Mouse (Mus musculus): ENCODE results near the gene Sox2. TPM values are rescaled to one million over a fixed set of nuclear protein-coding genes. Genes with fewer than 3 reads are reported as not detected.

Gene Sox2
- total and polyA plus RNA-seq, 3 experiments: not detected

DNA sequence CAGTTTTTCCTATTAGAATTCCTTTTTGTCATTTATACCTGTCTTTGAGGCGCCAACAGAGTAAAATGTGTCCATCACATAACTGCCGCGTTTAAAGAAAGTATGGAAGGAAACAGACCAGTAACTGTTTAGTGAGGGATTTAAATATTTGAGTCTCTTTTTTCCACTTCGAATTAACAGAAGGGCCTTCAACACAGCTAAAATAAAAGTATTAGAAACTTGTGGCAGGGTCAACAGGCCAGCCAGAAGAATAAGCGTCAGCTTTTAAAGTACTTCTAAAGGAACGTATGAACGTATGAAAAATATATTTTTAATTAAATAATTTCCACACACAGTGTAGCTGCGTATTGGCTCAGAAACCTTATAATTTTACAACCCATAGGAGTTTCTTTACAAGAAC, 9.9 kb upstream of the Sox2 start:
- no peaks in the 10 kb centered on the region for H3K79me2 ChIP-seq (ENCODE audit: control insufficient read depth, insufficient read depth, low read length, poor library complexity)
- no peak overlapping the region for H3K4me3 ChIP-seq (ENCODE audit: control insufficient read depth in 1 of 2, insufficient read depth in 1 of 2, low read depth in 2 of 2, low read length in 2 of 2)
- H3K27ac ChIP-seq (ENCODE audit: control insufficient read depth, low read depth, low read length): no peak overlapping the region
- H3K36me3 ChIP-seq (ENCODE audit: control insufficient read depth in 1 of 2, insufficient read depth in 2 of 2, low read length in 2 of 2): no peaks in the 10 kb centered on the region
- TF ChIP-seq MAZ (IDR thresholded peaks at IDR 0.05; ENCODE audit: low read depth, low read length): no peak
- TF ChIP-seq CTCF (IDR thresholded peaks at IDR 0.05 in 2 of 3, conservative IDR thresholded peaks at IDR 0.05 in 1 of 3; ENCODE audit: control insufficient read depth in 1 of 3, insufficient read depth in 1 of 3, low read depth in 2 of 3, low read length in 3 of 3, poor library complexity in 1 of 3, severe bottlenecking in 1 of 3): no peak
- no peak for TF ChIP-seq MAX (IDR thresholded peaks at IDR 0.05; ENCODE audit: low read length)
- no peak for TF ChIP-seq E2F4 (IDR thresholded peaks at IDR 0.05; ENCODE audit: borderline replicate concordance, low read depth, low read length)
- no peak for TF ChIP-seq MAFK (IDR thresholded peaks at IDR 0.05; ENCODE audit: borderline replicate concordance, low read depth, low read length)
- TF ChIP-seq MYB (IDR thresholded peaks at IDR 0.05; ENCODE audit: low read depth, low read length): no peak
- TF ChIP-seq UBTF (IDR thresholded peaks at IDR 0.05; ENCODE audit: borderline replicate concordance, insufficient read depth, low read depth, low read length): no peak
- TF ChIP-seq MYC (IDR thresholded peaks at IDR 0.05; ENCODE audit: low read depth, low read length): no peak
- no peak for TF ChIP-seq RAD21 (IDR thresholded peaks at IDR 0.05; ENCODE audit: low read depth, low read length)
- no peaks in the 10 kb centered on the region for H3K4me1 ChIP-seq (ENCODE audit: control insufficient read depth in 1 of 2, insufficient read depth in 2 of 2, low read length in 2 of 2)
- H3K9ac ChIP-seq (ENCODE audit: control insufficient read depth, low read depth, low read length, poor library complexity, severe bottlenecking): no peak overlapping the region
- no peaks in the 10 kb centered on the region for H3K27me3 ChIP-seq (ENCODE audit: control insufficient read depth in 1 of 2, insufficient read depth in 2 of 2, low read length in 2 of 2)
- DNase-seq (ENCODE audit: low read depth, low spot score): no peak
- H3K9me3 ChIP-seq (replicated peaks; ENCODE audit: insufficient read depth, low read length): no peaks in the 10 kb centered on the region

DNA sequence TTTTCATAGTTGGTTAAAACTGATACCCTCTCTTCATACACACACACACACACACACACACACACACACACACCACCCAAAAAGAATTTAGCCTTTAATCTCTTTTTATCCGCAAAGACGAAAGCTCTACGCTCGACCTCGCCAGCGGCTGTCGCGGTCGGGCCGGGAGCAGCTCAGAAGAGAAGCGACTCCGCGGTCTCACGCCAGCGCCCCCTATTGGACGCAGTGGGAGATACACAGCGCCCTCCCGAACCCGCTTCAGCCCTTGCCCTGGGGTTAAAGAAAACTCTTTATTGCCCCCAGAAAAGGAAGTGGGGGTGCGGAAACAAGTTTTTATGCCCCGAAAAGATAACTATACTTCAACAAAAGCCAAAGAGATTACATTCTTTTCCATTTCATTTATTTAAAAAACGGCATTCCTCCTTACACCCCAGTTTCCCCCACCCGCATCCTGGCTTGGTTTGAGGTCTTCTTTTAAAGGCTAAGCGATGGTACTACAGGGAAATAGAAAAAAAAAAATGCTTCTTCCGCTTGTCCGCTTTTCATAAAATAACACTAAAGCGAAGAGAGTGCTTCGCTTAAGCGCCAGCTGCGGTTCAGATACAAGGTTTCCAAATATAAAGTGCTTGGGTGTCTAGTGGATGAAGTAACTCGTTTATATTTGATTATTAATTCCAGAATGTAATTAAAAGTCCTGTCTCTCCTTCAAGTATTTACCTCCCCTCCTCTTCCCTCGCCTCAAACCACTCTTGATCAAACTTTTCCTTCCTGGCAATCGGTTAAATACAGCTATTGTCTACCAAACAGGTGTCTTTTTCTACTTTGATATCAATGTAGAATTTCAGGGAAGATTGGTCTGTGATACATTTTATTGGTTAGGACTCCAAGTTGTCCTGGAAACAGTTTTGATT, 9.3 kb upstream of the Sox2 start:
- H3K9ac ChIP-seq (ENCODE audit: control insufficient read depth, low read depth, low read length, poor library complexity, severe bottlenecking): no peak overlapping the region
- no peaks in the 10 kb centered on the region for H3K79me2 ChIP-seq (ENCODE audit: control insufficient read depth, insufficient read depth, low read length, poor library complexity)
- H3K27ac ChIP-seq (ENCODE audit: control insufficient read depth, low read depth, low read length): no peak overlapping the region
- no peaks in the 10 kb centered on the region for H3K4me1 ChIP-seq (ENCODE audit: control insufficient read depth in 1 of 2, insufficient read depth in 2 of 2, low read length in 2 of 2)
- no peak for DNase-seq (ENCODE audit: low read depth, low spot score)
- no peaks in the 10 kb centered on the region for H3K36me3 ChIP-seq (ENCODE audit: control insufficient read depth in 1 of 2, insufficient read depth in 2 of 2, low read length in 2 of 2)
- H3K27me3 ChIP-seq (ENCODE audit: control insufficient read depth in 1 of 2, insufficient read depth in 2 of 2, low read length in 2 of 2): no peaks in the 10 kb centered on the region
- TF ChIP-seq CTCF (IDR thresholded peaks at IDR 0.05 in 2 of 3, conservative IDR thresholded peaks at IDR 0.05 in 1 of 3; ENCODE audit: control insufficient read depth in 1 of 3, insufficient read depth in 1 of 3, low read depth in 2 of 3, low read length in 3 of 3, poor library complexity in 1 of 3, severe bottlenecking in 1 of 3) (0 out of 6 replicates have a peak, but pooled peaks of 1 of the 3 experiments have one; percentile 18), UBTF (IDR thresholded peaks at IDR 0.05; ENCODE audit: borderline replicate concordance, insufficient read depth, low read depth, low read length) (no peak)
- no peaks in the 10 kb centered on the region for H3K9me3 ChIP-seq (replicated peaks; ENCODE audit: insufficient read depth, low read length)
- H3K4me3 ChIP-seq (ENCODE audit: control insufficient read depth in 1 of 2, insufficient read depth in 1 of 2, low read depth in 2 of 2, low read length in 2 of 2): no peak overlapping the region

DNA sequence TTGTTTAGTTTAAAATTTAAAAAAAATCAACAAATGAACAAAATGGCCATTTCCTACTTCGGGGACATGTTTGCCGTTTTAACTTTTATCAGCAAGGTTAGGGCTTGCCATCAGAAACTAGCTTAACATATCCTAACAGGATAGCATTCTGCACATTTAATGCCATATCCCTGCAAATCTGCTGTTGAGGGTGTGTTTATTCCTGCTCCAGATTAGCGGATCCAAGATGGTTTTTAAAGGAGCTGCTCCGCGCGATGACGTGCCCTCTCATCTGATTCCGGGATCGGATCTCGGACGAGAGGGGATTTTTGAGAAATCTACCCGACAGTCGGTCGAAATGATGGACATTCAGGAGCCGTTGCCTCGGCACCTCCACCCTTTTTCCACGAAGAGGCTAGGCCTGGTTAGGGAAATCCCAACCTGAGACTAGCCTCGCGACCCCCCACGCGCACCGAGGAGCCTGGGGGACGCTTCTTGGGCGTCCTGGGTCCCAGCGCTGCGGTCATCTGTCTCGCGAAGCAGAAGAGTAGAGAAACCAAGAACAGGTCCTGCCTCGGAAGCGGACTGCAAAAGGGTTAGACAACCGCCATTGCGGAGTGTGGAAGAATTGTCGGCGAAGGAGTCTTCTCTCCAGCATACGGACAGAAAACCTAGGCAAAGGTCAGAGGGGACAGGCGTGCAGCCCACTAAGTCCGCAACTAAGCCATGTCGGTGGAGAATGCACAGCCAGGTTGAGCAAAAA, 8.3 kb upstream of the Sox2 start:
- TF ChIP-seq CHD1 (IDR thresholded peaks at IDR 0.05; ENCODE audit: low read depth, low read length) (no peak), TAL1 (IDR thresholded peaks at IDR 0.05; ENCODE audit: low read length) (no peak), KAT2A (conservative IDR thresholded peaks at IDR 0.05; ENCODE audit: low read depth, low read length) (no peak), POLR2AphosphoS5 (IDR thresholded peaks at IDR 0.05; ENCODE audit: borderline replicate concordance, low read depth, low read length) (no peak), CHD2 (IDR thresholded peaks at IDR 0.05; ENCODE audit: low read length) (no peak), SMC3 (IDR thresholded peaks at IDR 0.05; ENCODE audit: low read depth, low read length) (no peak), RAD21 (IDR thresholded peaks at IDR 0.05; ENCODE audit: low read depth, low read length) (no peak)
- Histone ChIP-seq H3K4me3 (ENCODE audit: control insufficient read depth in 1 of 2, insufficient read depth in 1 of 2, low read depth in 2 of 2, low read length in 2 of 2) (no peak overlapping the region), H3K4me1 (ENCODE audit: control insufficient read depth in 1 of 2, insufficient read depth in 2 of 2, low read length in 2 of 2) (no peaks in the 10 kb centered on the region), H3K27ac (ENCODE audit: control insufficient read depth, low read depth, low read length) (no peak overlapping the region), H3K9me3 (replicated peaks; ENCODE audit: insufficient read depth, low read length) (no peaks in the 10 kb centered on the region), H3K9ac (ENCODE audit: control insufficient read depth, low read depth, low read length, poor library complexity, severe bottlenecking) (no peak overlapping the region), H3K79me2 (ENCODE audit: control insufficient read depth, insufficient read depth, low read length, poor library complexity) (no peaks in the 10 kb centered on the region), H3K27me3 (ENCODE audit: control insufficient read depth in 1 of 2, insufficient read depth in 2 of 2, low read length in 2 of 2) (no peaks in the 10 kb centered on the region), H3K36me3 (ENCODE audit: control insufficient read depth in 1 of 2, insufficient read depth in 2 of 2, low read length in 2 of 2) (no peaks in the 10 kb centered on the region)
- DNase-seq (ENCODE audit: low read depth, low spot score): no peak

Data from MEL (cell line).